Mouse (Mus musculus) cerebellum, adult 2 months (tissue): ENCODE data around the gene Rps6ka3.

Source experiments
- CTCF ChIP-seq: fragments of 200-500 bp; IDR thresholded peaks from 2 replicates; pipeline ENCODE4 v1.5.1; 2011; ENCODE audit warnings: low read depth, mild to moderate bottlenecking, control low read depth, low read length, moderate library complexity, borderline replicate concordance; ENCODE audit not compliant: insufficient read depth
- POLR2A ChIP-seq: fragments of 200-500 bp; IDR thresholded peaks from 2 replicates; pipeline ENCODE4 v1.6.1; 2011; ENCODE audit warnings: low read length, control low read depth, borderline replicate concordance; ENCODE audit not compliant: insufficient read depth

DNA sequence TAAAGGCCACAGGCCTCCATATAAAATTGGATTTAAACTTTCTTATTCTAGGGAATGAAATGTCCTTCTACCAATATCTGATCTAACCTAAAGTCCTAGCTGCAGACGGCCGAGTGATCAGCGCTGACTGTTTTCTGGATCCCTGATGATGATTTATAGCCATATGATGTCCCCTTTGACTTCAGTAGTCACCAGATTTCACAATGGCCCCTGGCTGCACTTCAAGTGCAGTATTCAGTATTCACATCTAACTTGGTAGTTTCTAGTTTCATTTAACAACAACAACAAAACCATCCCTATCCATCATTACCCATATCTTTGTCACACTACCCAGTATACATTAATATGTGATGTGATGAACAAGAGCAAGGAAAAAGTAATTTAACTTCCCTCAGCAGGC lies 154.4 kb downstream of the Rps6ka3 start:
- TF ChIP-seq CTCF (no peak), POLR2A (no peak)
